Mouse (Mus musculus): Measurements from ENCODE around the gene Fuk. TPM values are rescaled to one million over a fixed set of nuclear protein-coding genes. Genes with fewer than 3 reads are reported as not detected.
"Not testable (repeated sequence)": the region's sequence is repeated elsewhere in the genome, so short reads cannot be mapped to it uniquely, and the experiment has no call there.

Fuk gene
- polyA plus RNA-seq, 1 experiment from 2014 or later: 9.0 TPM

DNA sequence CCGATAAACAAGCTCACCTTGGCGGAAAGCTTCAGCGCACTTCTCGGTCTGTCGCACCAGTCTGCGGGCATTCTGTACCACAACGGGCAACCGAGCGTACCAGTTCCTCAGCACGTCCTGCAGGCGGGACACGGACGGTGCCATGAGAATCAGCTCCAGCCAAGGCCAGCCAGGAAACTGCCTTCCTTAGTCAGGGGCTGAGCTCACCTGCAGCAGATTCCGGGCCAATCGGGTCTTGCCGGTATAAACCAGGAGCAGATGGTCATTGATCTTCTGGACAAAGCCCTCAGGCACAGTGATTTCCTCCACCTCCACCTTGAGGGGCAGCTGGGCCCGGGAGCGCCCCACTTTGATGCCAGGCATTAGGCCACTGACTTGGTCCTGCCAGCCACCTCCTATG, 18.5 kb downstream of the Fuk start:
- 94% methylated on average over 18 of the region's 18 CpGs for WGBS
- no peak overlapping the region for H3K9ac ChIP-seq (replicated peaks; ENCODE audit: low read depth, low read length)
- no peak overlapping the region for H3K4me2 ChIP-seq (replicated peaks; ENCODE audit: low read depth, low read length)
- no peak overlapping the region for H3K27ac ChIP-seq (ENCODE audit: low read length)
- peaks cover 45% of the 10 kb centered on the region for H3K36me3 ChIP-seq (ENCODE audit: control insufficient read depth, insufficient read depth, low read length)
- no peak overlapping the region for H3K4me3 ChIP-seq (ENCODE audit: low read depth, low read length)
- no peak for ATAC-seq (ENCODE audit: insufficient number of reproducible peaks, insufficient read depth, low FRiP score, low read depth)
- no peaks in the 10 kb centered on the region for H3K4me1 ChIP-seq (ENCODE audit: control insufficient read depth, insufficient read depth, low read length)
- no peaks in the 10 kb centered on the region for H3K27me3 ChIP-seq (ENCODE audit: control insufficient read depth, insufficient read depth, low read length)
- H3K9me3 ChIP-seq (ENCODE audit: control insufficient read depth, low read depth, low read length): no peaks in the 10 kb centered on the region

DNA sequence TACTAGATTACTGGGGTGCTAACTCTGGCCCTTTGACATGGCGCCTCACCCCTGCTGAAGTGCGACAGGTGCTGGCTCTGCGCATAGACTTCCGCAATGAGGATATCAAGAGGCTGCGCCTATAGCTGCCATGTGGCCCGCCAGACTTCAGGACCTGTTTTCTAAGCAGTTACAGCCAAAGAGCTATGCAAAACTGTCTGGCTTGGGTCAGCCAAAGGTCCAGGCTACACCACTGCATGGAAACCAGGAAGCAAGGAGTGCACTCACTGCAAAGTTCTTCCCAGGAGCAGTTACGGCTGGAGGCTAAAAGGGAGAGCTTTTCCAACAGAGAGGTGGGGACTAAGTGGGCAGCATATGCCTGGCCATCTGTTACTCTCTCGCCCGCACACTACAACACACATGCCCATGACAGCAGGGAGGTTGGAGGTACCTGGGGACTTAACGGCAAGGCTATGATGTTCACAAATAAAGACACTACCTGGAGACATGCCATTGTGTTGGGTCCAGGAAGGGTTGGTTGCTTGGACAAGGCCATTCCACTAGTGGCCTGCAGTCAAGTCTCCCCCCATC, 20.5 kb downstream of the Fuk start:
- Histone ChIP-seq H3K4me1 (ENCODE audit: control insufficient read depth, insufficient read depth, low read length) (no peaks in the 10 kb centered on the region), H3K9me3 (ENCODE audit: control insufficient read depth, low read depth, low read length) (no peaks in the 10 kb centered on the region), H3K4me3 (ENCODE audit: low read depth, low read length) (no peak overlapping the region), H3K27ac (ENCODE audit: low read length) (no peak overlapping the region), H3K4me2 (replicated peaks; ENCODE audit: low read depth, low read length) (no peak overlapping the region), H3K27me3 (ENCODE audit: control insufficient read depth, insufficient read depth, low read length) (no peaks in the 10 kb centered on the region), H3K9ac (replicated peaks; ENCODE audit: low read depth, low read length) (no peak overlapping the region), H3K36me3 (ENCODE audit: control insufficient read depth, insufficient read depth, low read length) (peaks cover 46% of the 10 kb centered on the region)
- no peak for ATAC-seq (ENCODE audit: insufficient number of reproducible peaks, insufficient read depth, low FRiP score, low read depth)
- 95% methylated on average over 10 of the region's 10 CpGs for WGBS

DNA sequence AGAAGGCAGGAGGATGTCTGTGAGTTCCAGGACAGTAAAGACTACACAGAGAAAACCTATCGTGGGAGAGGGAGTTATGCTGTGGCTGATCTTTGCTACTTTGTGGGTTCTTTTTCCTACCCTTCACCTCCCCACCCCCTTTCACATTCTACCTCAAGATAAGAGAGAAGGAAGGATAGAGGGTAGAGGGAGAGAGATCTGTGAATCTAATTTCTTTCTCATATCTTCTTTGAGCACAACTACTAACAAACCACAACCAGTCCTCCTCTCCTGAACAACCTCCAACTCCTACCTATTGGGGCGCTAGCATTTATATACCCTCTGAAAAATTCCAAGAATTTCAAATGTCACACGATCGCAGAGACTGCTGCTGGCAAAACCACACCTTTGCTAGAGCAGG, 24.4 kb downstream of the Fuk start:
- Histone ChIP-seq H3K27ac (ENCODE audit: low read length) (no peak overlapping the region), H3K9me3 (ENCODE audit: control insufficient read depth, low read depth, low read length) (no peaks in the 10 kb centered on the region), H3K27me3 (ENCODE audit: control insufficient read depth, insufficient read depth, low read length) (no peaks in the 10 kb centered on the region), H3K4me1 (ENCODE audit: control insufficient read depth, insufficient read depth, low read length) (no peaks in the 10 kb centered on the region), H3K4me2 (replicated peaks; ENCODE audit: low read depth, low read length) (no peak overlapping the region), H3K36me3 (ENCODE audit: control insufficient read depth, insufficient read depth, low read length) (peaks cover 61% of the 10 kb centered on the region), H3K4me3 (ENCODE audit: low read depth, low read length) (no peak overlapping the region), H3K9ac (replicated peaks; ENCODE audit: low read depth, low read length) (no peak overlapping the region)
- no peak for ATAC-seq (ENCODE audit: insufficient number of reproducible peaks, insufficient read depth, low FRiP score, low read depth)
- 90% methylated on average over 4 of the region's 4 CpGs for whole genome bisulfite sequencing

DNA sequence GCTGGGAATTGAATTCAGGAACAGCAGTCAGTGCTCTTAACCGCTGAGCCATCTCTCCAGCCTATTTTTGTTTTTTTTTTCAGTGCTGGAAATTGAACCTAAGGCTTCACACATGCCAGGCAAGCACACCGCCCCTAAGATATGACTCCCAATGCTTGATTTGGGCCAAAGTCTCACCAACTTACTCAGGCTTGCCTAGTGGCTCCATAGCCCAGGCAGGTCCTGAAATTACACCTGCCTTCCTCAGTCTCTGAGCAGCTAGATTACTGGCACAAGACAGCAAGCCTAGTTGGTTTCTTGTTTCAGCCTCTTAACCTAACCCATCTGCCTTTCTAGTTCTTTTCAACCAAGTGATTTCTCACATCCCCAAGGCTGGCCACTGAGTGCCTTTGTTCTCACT, 31.8 kb downstream of the Fuk start:
- H3K9me3 ChIP-seq (ENCODE audit: control insufficient read depth, low read depth, low read length): no peaks in the 10 kb centered on the region
- 97% methylated on average over 2 of the region's 2 CpGs for WGBS
- no peaks in the 10 kb centered on the region for H3K27me3 ChIP-seq (ENCODE audit: control insufficient read depth, insufficient read depth, low read length)
- H3K4me3 ChIP-seq (ENCODE audit: low read depth, low read length): no peak overlapping the region
- H3K27ac ChIP-seq (ENCODE audit: low read length): no peak overlapping the region
- H3K4me2 ChIP-seq (replicated peaks; ENCODE audit: low read depth, low read length): no peak overlapping the region
- H3K9ac ChIP-seq (replicated peaks; ENCODE audit: low read depth, low read length): no peak overlapping the region
- no peaks in the 10 kb centered on the region for H3K4me1 ChIP-seq (ENCODE audit: control insufficient read depth, insufficient read depth, low read length)
- peaks cover 68% of the 10 kb centered on the region for H3K36me3 ChIP-seq (ENCODE audit: control insufficient read depth, insufficient read depth, low read length)
- no peak for ATAC-seq (ENCODE audit: insufficient number of reproducible peaks, insufficient read depth, low FRiP score, low read depth)

DNA sequence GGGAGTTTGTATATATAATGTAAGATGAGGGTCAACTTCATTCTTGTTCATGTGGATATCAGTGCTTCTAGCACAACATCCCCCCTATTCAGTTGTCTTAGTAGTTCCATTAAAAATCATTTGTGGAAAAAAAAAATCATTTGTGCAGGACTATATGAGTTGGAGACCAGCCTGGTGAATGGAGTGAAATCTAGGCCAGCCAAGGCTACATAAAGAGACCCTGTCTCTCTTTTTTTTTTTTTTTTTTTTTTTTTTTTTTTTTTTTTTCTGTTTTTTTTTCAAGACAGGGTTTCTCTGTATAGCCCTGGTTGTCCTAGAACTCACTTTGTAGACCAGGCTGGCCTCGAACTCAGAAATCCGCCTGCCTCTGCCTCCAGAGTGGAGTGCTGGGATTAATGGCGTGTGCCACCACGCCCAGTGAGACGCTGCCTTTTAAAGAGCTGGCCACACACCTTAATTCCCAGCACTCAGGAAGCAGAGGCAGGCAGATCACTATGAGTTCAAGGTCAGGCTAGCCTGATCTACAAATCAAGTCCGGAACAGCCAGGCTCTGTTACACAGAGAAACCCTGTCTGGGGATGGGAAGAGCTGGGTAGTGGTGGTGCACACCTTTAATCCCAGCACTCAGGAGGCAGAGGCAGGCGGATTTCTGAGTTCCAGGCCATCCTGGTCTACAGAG, 40.8 kb downstream of the Fuk start:
- H3K9me3 ChIP-seq (ENCODE audit: control insufficient read depth, low read depth, low read length); H3K4me1 ChIP-seq (ENCODE audit: control insufficient read depth, insufficient read depth, low read length); H3K27me3 ChIP-seq (ENCODE audit: control insufficient read depth, insufficient read depth, low read length); H3K4me3 ChIP-seq (ENCODE audit: low read depth, low read length); H3K9ac ChIP-seq (replicated peaks; ENCODE audit: low read depth, low read length); H3K27ac ChIP-seq (ENCODE audit: low read length); ATAC-seq (ENCODE audit: insufficient number of reproducible peaks, insufficient read depth, low FRiP score, low read depth); H3K4me2 ChIP-seq (replicated peaks; ENCODE audit: low read depth, low read length): not testable (repeated sequence)
- H3K36me3 ChIP-seq (ENCODE audit: control insufficient read depth, insufficient read depth, low read length): peaks cover 80% of the 10 kb centered on the region
- WGBS: 93% methylated on average over 7 of the region's 7 CpGs

DNA sequence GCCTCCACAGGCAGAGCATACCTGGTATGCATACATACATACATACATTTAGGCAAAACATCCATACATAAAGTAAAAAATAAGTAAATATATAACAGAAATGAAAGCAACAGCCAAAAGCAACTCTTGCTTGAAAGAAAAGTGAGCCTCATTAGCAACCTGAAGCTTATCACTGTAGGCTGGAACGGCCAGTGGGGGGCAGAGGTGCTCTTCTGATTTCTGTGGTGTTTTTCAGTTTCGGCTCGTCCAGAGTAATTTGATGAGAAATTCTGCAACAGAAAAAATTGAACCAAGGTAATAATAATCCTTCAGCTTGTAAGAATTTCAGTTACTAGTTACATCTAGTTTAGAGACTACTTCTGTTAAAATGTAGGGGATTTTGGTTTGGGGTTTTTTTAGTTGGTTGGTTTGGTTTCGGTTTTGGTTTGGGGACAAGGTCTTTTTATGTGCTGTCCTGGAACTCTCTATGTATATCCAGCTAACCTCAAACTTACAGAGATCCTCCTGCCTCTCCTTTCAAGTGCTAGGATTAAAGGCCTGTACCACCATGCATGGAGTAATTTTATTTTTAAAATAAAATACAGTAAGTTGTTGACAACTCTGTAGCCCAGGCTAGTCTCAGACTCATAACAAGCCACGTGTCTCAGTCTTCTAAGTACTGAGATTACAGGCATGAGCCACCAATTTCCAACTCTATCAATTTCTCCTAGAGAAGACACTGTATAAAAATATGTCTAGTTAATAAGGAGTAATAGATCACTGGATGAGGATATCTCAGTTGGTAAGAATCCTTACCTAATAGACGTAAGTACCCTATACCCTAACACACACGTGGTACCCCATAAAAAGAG, 42.4 kb downstream of the Fuk start:
- Histone ChIP-seq H3K4me3 (ENCODE audit: low read depth, low read length) (no peak overlapping the region), H3K4me2 (replicated peaks; ENCODE audit: low read depth, low read length) (no peak overlapping the region), H3K36me3 (ENCODE audit: control insufficient read depth, insufficient read depth, low read length) (peaks cover 73% of the 10 kb centered on the region), H3K27me3 (ENCODE audit: control insufficient read depth, insufficient read depth, low read length) (no peaks in the 10 kb centered on the region), H3K9me3 (ENCODE audit: control insufficient read depth, low read depth, low read length) (no peaks in the 10 kb centered on the region), H3K9ac (replicated peaks; ENCODE audit: low read depth, low read length) (no peak overlapping the region), H3K27ac (ENCODE audit: low read length) (no peak overlapping the region), H3K4me1 (ENCODE audit: control insufficient read depth, insufficient read depth, low read length) (no peaks in the 10 kb centered on the region)
- ATAC-seq (ENCODE audit: insufficient number of reproducible peaks, insufficient read depth, low FRiP score, low read depth): no peak
- WGBS: 80% methylated on average over 7 of the region's 7 CpGs

DNA sequence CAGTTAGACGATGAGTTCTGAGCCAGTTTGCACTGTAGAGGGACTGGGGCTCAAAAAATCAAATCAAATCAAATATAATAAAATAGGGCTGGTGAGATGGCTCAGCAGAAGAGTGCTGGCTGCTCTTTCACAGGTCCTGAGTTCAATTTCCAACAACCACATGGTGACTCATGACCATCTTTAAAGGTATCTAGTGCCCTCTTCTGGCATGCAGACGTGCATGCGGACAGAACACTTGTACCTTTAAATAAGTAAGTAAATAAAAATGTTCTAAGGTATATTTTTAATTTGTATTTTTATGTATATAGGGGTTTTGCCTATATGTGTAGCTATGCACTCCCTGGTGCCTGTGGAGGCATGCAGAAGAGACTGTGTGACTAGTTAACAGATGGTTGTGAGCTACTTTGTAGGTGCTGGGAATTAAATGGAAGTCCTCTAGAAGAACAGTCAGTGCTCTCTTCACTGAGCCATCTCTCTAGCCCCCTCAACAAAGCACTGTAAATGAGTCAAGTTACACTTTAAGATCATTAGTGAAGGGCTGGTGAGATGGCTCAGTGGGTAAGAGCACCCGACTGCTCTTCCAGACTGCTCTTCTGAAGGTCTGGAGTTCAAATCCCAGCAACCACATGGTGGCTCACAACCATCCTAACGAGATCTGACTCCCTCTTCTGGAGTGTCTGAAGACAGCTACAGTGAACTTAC, 45.4 kb downstream of the Fuk start:
- peaks cover 73% of the 10 kb centered on the region for H3K36me3 ChIP-seq (ENCODE audit: control insufficient read depth, insufficient read depth, low read length)
- no peak for ATAC-seq (ENCODE audit: insufficient number of reproducible peaks, insufficient read depth, low FRiP score, low read depth)
- no peak overlapping the region for H3K4me3 ChIP-seq (ENCODE audit: low read depth, low read length)
- H3K27me3 ChIP-seq (ENCODE audit: control insufficient read depth, insufficient read depth, low read length): no peaks in the 10 kb centered on the region
- no peak overlapping the region for H3K27ac ChIP-seq (ENCODE audit: low read length)
- no peak overlapping the region for H3K4me2 ChIP-seq (replicated peaks; ENCODE audit: low read depth, low read length)
- H3K4me1 ChIP-seq (ENCODE audit: control insufficient read depth, insufficient read depth, low read length): no peaks in the 10 kb centered on the region
- 91% methylated on average over 4 of the region's 5 CpGs for WGBS
- H3K9ac ChIP-seq (replicated peaks; ENCODE audit: low read depth, low read length): no peak overlapping the region
- H3K9me3 ChIP-seq (ENCODE audit: control insufficient read depth, low read depth, low read length): no peaks in the 10 kb centered on the region

DNA sequence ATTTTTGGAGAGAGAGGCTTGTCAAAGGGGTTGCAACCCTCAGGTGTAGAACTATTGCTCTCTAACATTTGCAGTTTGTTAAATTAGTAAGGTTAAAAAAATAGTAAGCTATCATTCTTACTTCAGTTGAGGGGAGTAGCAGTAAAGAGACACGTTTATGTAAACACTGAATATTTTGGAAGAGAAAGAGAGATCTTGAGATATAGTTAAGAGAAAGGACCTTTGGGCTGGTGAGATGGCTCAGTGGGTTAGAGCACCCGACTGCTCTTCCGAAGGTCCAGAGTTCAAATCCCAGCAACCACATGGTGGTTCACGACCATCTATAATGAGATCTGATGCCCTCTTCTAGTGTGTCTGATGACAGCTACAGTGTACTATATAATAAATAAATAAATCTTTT, 46.2 kb downstream of the Fuk start:
- not testable (repeated sequence) for H3K27me3 ChIP-seq (ENCODE audit: control insufficient read depth, insufficient read depth, low read length); H3K9ac ChIP-seq (replicated peaks; ENCODE audit: low read depth, low read length); H3K27ac ChIP-seq (ENCODE audit: low read length); H3K9me3 ChIP-seq (ENCODE audit: control insufficient read depth, low read depth, low read length); H3K4me1 ChIP-seq (ENCODE audit: control insufficient read depth, insufficient read depth, low read length); H3K4me2 ChIP-seq (replicated peaks; ENCODE audit: low read depth, low read length); H3K4me3 ChIP-seq (ENCODE audit: low read depth, low read length); ATAC-seq (ENCODE audit: insufficient number of reproducible peaks, insufficient read depth, low FRiP score, low read depth)
- 90% methylated on average over 3 of the region's 4 CpGs for WGBS
- H3K36me3 ChIP-seq (ENCODE audit: control insufficient read depth, insufficient read depth, low read length): peaks cover 75% of the 10 kb centered on the region
